Mouse (Mus musculus) liver, postnatal 0 days (tissue): ENCODE data around the gene Rps11.
A peak's percentile ranks its signal among the peaks of the same experiment; 100 is the strongest.

ENCODE experiments used
- CTCF ChIP-seq: sonication (generic); IDR thresholded peaks from 2 replicates; pipeline ENCODE4 v1.5.1; 2016; ENCODE audit warnings: antibody characterized with exemption, low read depth
- EP300 ChIP-seq: IDR thresholded peaks from 2 replicates; pipeline ENCODE4 v1.6.1; 2016; ENCODE audit warnings: antibody characterized with exemption, low read depth, mild to moderate bottlenecking

- no peak for TF ChIP-seq CTCF
- TF ChIP-seq EP300 = peak; percentile 79
Observed at GRCm38 (mm10) chr7:45124224-45125143, at the start of gene Rps11.
